Mouse (Mus musculus) c-Kit-positive CD71-negative TER-119-negative erythroid progenitor cells, embryonic 14.5 days (primary cell): ENCODE data around the gene Fgf23.

Experiments used
- DNase-seq: peaks from one replicate; pipeline ENCODE4 v3.0.0-alpha.2; 2013; ENCODE audit warnings: low read depth

Fgf23 gene

GRCm38 (mm10) chr6:127114753-127115456 lies 42.2 kb downstream of the Fgf23 start:
- no peak for DNase-seq

GRCm38 (mm10) chr6:127122221-127122806 lies 49.6 kb downstream of the Fgf23 start:
- DNase-seq: no peak

GRCm38 (mm10) chr6:127122996-127123395 lies 50.3 kb downstream of the Fgf23 start:
- no peak for DNase-seq

- no peak for DNase-seq
Observed at GRCm38 (mm10) chr6:127123506-127123905, 50.8 kb downstream of the Fgf23 start.

- DNase-seq: no peak
Observed at GRCm38 (mm10) chr6:127129659-127130058, 57.0 kb downstream of the Fgf23 start.

- DNase-seq: no peak
Observed at GRCm38 (mm10) chr6:127130377-127130776, 57.7 kb downstream of the Fgf23 start.
